Mouse (Mus musculus): ENCODE measurements around the gene Nedd9.

DNA sequence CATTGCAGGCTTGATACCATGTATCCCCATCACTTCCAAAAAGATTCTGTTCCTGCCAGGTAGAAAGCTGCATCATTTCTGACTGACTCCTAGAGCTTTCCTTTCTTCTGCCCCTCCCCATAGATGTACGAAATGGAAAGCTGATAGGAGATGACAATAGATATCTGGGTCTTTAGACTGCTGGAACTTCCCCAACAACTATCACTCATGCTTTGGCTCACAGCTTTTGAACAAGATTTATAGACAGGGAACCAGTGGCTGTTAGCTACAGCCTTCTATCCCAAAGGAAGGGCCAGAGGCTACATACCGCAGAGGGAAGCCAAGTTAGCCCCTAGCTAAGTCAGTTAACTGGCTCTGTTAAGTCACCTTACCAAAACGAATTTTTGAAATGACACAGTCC, 129.6 kb downstream of the Nedd9 start:
- TF ChIP-seq EP300 (IDR thresholded peaks at IDR 0.05; ENCODE audit: insufficient read depth, low read depth, low read length) (no peak), CTCF (IDR thresholded peaks at IDR 0.05) (no peak)
